ENCODE assay signal across 17 mouse cellular contexts in genomic region chr17:31979888-31980287, GRCm38 (mm10). TPM values are rescaled to one million over a fixed set of nuclear protein-coding genes. Genes with fewer than 3 reads are reported as not detected.
DNase-seq lines count a peak whose midpoint lies in the region; ATAC-seq and TF ChIP-seq lines count a peak whose summit lies in the region.
"Had no signal": no experiment of that assay in that cellular context is flagged by ENCODE, and none has a peak within 500 bp of the region (broad histone marks: within the 10 kb centered on the region; RNA-seq: fewer than 3 reads in every experiment).

No protein-coding gene starts in this region.

- no peak for TF ChIP-seq POLR2A in testis, adult 2 months (IDR thresholded peaks at IDR 0.05; ENCODE audit: control insufficient read depth, low read depth, low read length)

- ATAC-seq in activated CD4-positive, CD25-positive, alpha-beta regulatory T cell, adult 4 months: no peak
- ATAC-seq: inflammation-experienced regulatory T-cells, adult 6 months had no signal

- peak; percentile 36 for DNase-seq in gastrocnemius, postnatal 25 days
- DNase-seq in gastrocnemius, postnatal 10 days: no peak
- no peak for DNase-seq in testis, postnatal 10 days (ENCODE audit: low spot score)
- peak; percentile 35 to 40 for DNase-seq in heart, postnatal 10 days
- no peak for DNase-seq in right cerebral cortex, adult 18-20 months
- no peak for DNase-seq in MN1 (ENCODE audit: low spot score)
- DNase-seq: adrenal gland, postnatal 25 days; cerebellum, postnatal 14 days; thymus, postnatal 36 days had no signal

- TF ChIP-seq CTCF in testis, adult 2 months (IDR thresholded peaks at IDR 0.05; ENCODE audit: control insufficient read depth, insufficient read depth, insufficient replicate concordance, low read depth, low read length): no peak

- no peaks in the 10 kb centered on the region; the same call in 1 of the 2 replicates for H3K36me3 ChIP-seq in testis, adult 2 months (ENCODE audit: control insufficient read depth, insufficient read depth, low read length)
- H3K36me3 ChIP-seq: neural tube, embryonic 12.5 days; stomach, embryonic 15.5 days had no signal

- H3K27ac ChIP-seq in testis, adult 2 months (ENCODE audit: control insufficient read depth, insufficient read depth, low read depth, low read length): peak overlapping the region; percentile 23; the same call in 1 of the 2 replicates
- H3K27ac ChIP-seq: heart, adult 2 months; liver, embryonic 14.5 days; neural tube, embryonic 12.5 days; stomach, embryonic 15.5 days had no signal

- H3K27me3 ChIP-seq in testis, adult 2 months (ENCODE audit: control insufficient read depth, insufficient read depth, low read length): no peaks in the 10 kb centered on the region
- H3K27me3 ChIP-seq: neural tube, embryonic 12.5 days; stomach, embryonic 15.5 days had no signal

- H3K4me1 ChIP-seq in testis, adult 2 months (ENCODE audit: control insufficient read depth, insufficient read depth, low read length): no peaks in the 10 kb centered on the region; the same call in none of the 2 replicates
- H3K4me1 ChIP-seq: neural tube, embryonic 12.5 days had no signal

- no peak overlapping the region for H3K4me3 ChIP-seq in testis, adult 2 months (ENCODE audit: control insufficient read depth, low read depth, low read length)
- H3K4me3 ChIP-seq: heart, adult 2 months; megakaryocyte, embryonic 14.5 days; neural tube, embryonic 12.5 days; stomach, embryonic 15.5 days had no signal

- intact Hi-C loops in heart, postnatal 10 days (cut with DNase I): no loop called here

RNA-seq across cellular contexts. Expression of gene Rrp1b, which starts 56.0 kb away (rescaled TPM):
- total RNA-seq in gastrocnemius, postnatal 25 days (2021): 1 to 10 TPM; 6.9 to 8.2 TPM
- 10 to 100 TPM; 14.5 to 16.7 TPM for total RNA-seq in gastrocnemius, postnatal 10 days (2021)
- polyA plus RNA-seq in testis, adult 2 months (2012; rRNA removed): 6.7 and 7.2 TPM in 2 replicates
- total RNA-seq in heart, postnatal 10 days (2021): 10 to 100 TPM in 1 of 2 experiments, 1 to 10 TPM in 1; 9.4 to 13.1 TPM
- 10 to 100 TPM; 56.3 to 76.7 TPM for polyA plus RNA-seq in activated CD4-positive, CD25-positive, alpha-beta regulatory T cell, adult 4 months (2017; shearing (Covaris generic))

RNA-seq across cellular contexts. Expression of gene Hsf2bp, which starts 56.3 kb away (rescaled TPM):
- total RNA-seq in gastrocnemius, postnatal 25 days (2021): under 1 TPM; 0.92 to 0.99 TPM
- 1 to 10 TPM; 2.6 to 3.0 TPM for total RNA-seq in gastrocnemius, postnatal 10 days (2021)
- polyA plus RNA-seq in testis, adult 2 months (2012; rRNA removed): 32.3 and 34.3 TPM in 2 replicates
- under 1 TPM; 0.69 to 0.97 TPM for total RNA-seq in heart, postnatal 10 days (2021)
- 1 to 10 TPM; 1.1 to 2.0 TPM for polyA plus RNA-seq in activated CD4-positive, CD25-positive, alpha-beta regulatory T cell, adult 4 months (2017; shearing (Covaris generic))

Comparison
In these comparisons a context has a peak if more than half of its experiments do, and no peak if none do; other contexts are left out.
1. DNase-seq: peak in gastrocnemius, postnatal 25 days (single experiment) and heart, postnatal 10 days (2 of 2); none in gastrocnemius, postnatal 10 days (single experiment), testis, postnatal 10 days (single experiment), right cerebral cortex, adult 18-20 months (single experiment) and MN1 (single experiment).